Mouse (Mus musculus): ENCODE results near the gene Gdpd1. TPM values are rescaled to one million over a fixed set of nuclear protein-coding genes. Genes with fewer than 3 reads are reported as not detected.
"Not testable (repeated sequence)": the region's sequence is repeated elsewhere in the genome, so short reads cannot be mapped to it uniquely, and the experiment has no call there.

Gdpd1 gene
- total RNA-seq, 1 experiment from 2014 or later: 2.7 TPM

DNA sequence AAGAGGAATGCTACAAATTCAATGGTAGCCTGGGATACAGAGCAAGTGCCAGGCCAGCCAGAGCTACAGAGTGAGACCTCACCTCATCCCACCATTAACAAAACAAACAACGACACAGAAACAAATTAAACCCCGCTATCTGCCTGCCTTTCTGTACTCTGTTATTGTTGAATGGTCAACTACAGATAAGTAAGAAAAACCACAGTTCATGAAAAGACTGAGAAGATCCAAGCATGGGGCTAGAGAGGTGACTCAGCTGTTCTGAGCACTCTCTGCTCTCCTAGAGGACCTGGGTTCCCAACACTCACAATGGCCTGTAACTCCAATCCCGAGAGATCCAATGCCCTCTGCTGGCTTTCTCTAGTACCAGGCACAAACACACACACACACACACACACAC, 45.6 kb downstream of the Gdpd1 start:
- peak; percentile 45; the same call in 1 of the 2 replicates for ATAC-seq (replicated peaks; ENCODE audit: low read depth, poor library complexity, severe bottlenecking)

DNA sequence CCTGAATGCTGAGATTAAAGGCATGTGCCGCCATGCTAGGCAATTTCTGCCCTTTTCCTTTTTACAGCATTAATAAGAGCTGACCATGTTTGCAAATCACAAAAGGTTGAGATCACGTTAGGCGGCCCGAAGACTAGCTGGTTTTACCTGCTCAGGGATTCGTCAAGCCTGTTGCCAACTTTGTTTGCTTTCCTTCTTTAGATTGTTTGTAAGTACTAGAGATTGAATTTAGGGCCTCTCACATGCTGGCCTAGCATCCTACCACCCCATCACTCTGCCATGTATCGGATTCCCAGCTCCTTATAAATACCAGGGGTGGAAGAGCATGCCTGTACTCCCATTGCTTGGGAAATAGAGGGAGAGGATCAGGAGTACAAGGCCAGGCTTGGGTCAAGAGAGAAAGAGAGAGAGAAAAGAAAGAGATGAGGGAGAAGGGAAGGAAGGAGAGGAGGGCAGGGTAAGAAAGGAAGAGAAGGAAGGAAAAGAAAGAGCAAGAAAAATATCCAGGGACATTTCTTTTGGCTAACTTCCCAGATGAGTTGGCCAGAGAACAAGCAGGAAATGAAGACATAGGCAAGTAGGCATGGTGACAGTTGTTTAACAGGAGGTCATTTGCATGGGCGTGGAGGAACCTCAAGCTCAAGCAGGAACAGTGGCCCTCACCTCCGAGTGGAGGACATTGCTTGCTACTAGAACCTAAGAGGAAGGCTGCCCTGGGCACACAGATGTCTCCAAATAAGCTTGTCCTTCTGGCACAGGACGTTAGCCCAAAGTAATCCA, 47.6 kb downstream of the Gdpd1 start:
- peak; percentile 42; the same call in 1 of the 2 replicates for ATAC-seq (replicated peaks; ENCODE audit: low read depth, poor library complexity, severe bottlenecking)

DNA sequence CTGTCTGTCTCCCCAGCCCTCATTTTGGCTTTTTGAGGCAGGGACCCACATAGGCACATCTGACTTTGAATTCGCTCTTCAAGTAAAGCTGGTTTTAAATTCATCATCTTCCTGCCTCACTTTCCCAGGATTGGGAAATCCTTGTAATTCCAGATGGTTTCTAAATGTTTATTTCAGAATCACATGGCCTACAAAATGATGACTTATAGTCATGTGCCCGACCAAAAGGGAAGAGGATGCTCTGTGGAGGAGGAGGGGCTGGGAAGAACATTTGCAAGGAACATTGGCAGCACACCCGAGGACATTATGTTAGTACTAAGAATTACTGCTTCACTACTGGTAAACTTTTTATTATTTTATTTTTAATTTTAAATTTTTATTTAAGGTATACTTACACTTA, 48.5 kb downstream of the Gdpd1 start:
- ATAC-seq (replicated peaks; ENCODE audit: low read depth, poor library complexity, severe bottlenecking): no peak

DNA sequence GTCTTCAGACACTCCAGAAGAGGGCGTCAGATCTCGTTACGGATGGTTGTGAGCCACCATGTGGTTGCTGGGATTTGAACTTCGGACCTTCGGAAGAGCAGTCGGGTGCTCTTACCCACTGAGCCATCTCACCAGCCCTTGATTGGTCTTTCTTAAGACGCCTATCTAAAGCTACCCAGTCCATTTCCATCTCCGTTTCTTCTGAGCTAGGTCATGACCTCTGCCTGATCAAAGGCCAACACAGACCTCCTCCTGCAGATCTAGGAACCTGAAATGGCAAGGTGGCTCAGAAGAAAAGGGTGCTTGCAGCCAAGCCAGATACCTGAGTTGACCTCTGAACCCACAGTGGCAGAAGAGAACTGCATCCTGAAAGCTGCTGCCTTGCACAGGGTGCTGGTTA, 50.6 kb downstream of the Gdpd1 start:
- not testable (repeated sequence) for ATAC-seq (replicated peaks; ENCODE audit: low read depth, poor library complexity, severe bottlenecking)

DNA sequence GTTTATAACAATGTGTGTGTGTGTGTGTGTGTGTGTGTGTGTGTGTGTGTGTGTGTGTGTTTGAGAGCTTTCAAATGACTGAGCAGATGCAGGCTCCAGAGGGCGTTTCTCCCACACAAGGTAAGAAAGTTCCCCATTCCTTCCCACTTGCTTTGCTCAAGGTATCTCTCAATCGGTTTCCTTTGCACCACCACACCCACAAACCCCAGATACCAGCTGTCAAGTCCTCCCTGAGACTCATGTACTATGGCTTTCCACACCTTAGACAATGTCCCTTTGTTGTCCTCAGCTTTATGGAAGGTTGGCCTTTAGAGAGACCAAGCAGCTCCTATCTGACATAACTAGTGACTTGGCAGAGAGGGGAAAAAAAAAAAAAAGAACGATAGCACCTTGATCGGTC, 51.1 kb downstream of the Gdpd1 start:
- no peak for ATAC-seq (replicated peaks; ENCODE audit: low read depth, poor library complexity, severe bottlenecking)

DNA sequence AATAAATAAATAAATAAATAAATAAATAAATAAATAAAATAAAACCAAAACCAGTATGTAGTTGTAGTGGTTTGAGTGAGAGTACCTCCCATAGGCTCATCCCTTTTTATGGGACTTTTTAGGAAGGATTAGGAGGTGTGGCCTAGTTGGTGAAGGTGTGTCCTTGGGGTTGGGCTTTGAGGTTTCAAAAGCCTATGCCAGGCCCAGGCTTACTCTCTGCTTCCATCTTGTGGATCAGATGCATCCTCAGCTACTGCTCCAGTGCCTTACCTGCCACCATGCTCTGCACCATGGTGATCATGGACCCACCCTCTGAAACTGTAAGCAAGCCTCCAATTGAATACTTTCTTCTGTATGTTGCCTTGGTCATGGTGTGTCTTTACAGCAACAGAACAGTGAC, 52.3 kb downstream of the Gdpd1 start:
- ATAC-seq (replicated peaks; ENCODE audit: low read depth, poor library complexity, severe bottlenecking): no peak

DNA sequence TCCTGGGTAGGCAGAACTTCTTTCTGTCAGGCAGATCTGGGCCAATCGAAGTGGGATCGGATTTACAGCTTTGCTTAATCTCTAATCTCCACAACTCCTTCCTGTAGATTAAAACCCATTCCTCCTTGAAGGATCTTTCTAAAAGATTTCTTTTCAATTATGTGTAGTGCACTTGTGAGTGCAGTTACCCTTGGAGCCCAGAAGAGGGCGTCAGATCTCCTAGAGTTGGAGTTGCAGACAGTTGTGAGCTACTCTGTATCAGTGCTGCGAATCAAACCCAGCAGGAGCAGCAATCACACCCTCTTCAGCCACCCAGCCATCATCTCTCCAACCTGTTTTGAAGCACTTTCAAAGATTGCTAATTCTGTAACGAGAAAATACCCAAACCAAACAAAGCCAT, 53.4 kb downstream of the Gdpd1 start:
- no peak for ATAC-seq (replicated peaks; ENCODE audit: low read depth, poor library complexity, severe bottlenecking)

DNA sequence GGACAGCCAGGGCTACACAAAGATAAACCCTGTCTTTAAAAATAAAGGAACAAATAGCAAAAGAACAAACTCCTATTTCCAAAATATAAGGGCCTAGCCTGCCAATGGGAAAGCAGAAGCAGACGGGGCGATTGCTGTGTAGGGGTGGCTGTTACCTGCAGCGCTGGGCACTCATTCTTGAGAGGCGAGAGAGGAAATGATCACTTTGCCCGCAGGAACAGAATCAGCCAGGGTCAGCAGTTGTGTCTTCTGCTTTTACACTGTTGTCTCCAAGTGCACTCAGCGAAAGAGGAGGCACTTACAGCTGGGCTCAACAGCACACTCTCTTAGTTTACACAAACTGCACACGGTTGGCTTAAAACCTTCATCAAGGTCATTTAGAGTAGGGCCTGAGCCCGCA, 54.4 kb downstream of the Gdpd1 start:
- ATAC-seq (replicated peaks; ENCODE audit: low read depth, poor library complexity, severe bottlenecking): no peak

DNA sequence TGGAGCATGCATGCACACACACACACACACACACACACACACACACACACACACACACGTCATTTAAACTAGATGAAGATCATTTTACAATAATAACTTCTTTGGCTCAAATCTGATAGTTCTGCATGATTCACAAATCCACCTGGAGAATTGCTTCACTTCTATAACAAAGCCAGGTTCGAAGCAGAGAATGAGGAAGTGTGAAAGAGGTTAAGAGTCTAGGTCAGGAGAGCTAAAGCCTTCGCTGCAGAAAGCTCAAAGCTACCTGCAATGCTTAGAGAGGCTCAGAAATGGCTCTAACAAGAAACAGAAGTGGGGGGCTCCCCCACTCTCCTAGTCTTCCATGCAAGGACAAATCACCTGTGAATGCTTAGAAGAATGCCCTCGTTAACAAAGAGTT, 55.8 kb downstream of the Gdpd1 start:
- ATAC-seq (replicated peaks; ENCODE audit: low read depth, poor library complexity, severe bottlenecking): no peak

DNA sequence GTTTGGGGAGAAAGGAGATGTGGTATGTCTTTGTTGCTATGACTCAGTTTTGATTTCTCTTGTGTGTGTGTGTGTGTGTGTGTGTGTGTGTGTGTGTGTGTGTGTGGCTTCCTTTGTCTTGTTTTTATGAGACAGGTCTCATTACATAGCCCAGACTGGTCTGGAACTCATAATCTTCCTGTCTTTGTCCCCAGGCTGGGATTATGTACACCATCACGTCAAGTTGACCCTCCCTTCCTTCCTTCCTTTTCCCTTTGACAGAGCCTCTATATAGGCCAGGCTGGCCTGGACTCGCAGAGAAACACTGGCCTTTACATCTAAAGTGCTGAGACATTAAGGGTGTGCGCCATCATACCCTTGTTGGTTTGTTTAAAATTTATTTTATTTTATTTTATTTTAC, 58.2 kb downstream of the Gdpd1 start:
- no peak for ATAC-seq (replicated peaks; ENCODE audit: low read depth, poor library complexity, severe bottlenecking)

DNA sequence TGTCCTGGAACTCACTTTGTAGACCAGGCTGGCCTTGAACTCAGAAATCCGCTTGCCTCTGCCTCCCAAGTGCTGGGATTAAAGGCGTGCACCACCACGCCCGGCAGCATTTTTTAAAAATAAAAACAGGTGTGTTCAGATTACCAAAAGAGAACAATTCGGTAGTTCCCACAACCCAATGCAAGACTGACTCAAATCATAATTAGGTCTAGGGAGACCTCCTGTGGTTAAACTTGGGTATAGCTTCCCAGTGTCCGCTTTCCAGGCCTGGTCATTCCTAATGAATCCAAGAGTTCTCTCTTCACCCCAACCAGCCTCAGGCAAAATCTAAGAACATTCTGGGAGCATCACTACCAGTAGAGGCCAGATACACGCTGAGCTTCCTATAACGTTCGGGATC, 63.4 kb downstream of the Gdpd1 start:
- peak; percentile 77 for ATAC-seq (replicated peaks; ENCODE audit: low read depth, poor library complexity, severe bottlenecking)

DNA sequence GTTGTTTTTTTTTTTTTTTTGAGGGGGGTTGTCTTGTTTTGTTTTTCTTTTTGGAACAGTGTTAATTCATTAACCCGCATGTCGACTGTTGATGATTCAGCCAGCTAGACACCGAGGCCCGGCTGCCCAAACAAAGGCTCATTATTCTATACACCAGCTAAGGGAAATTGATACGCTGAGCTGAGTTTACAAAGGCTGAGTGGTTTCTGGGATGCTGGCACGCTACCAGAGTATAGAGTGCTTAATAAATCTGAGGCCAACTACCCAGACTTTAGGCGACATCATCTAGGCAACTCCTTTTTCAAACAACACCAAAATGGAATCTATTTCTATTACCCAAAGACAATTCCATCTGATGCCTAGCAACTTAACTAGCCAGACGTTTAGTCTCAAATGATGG, 66.5 kb downstream of the Gdpd1 start:
- no peak for ATAC-seq (replicated peaks; ENCODE audit: low read depth, poor library complexity, severe bottlenecking)

DNA sequence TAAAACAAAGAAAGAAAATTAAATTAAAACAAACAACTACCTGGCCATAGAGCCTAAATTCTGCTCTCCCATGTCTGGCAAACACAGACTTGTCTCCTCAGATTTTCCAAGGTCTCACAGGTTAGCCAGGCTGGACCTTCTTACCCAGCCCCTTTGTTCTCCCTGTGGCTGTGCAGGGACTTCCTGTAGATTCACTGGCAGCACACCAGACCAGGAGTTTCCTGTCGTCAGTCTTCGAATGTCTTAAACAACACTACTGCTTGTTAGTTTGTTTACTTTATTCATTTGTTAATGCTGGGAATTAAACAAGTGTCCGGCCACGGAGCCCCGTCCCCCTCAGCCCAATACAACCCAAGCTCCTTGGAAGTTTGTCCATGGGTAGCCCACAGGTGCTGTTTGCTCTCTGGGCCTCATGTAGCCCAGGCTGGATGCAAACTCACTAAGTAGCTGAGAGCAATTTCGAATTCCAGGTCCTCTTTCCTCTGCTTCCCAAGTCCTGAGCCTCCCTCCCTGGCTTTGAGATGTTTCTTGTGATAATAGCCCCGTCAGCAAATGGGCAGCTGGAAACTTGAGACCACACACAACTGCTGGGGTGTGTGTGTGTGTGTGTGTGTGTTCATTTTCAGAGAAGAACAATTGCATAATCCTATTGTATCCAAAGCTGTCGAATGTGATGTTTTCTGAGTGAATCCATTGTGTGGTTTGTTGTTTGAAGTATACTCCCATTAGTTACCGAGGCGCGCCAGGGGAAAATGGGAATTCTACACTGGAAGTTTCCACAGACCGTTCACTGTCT, 68.7 kb downstream of the Gdpd1 start:
- ATAC-seq (replicated peaks; ENCODE audit: low read depth, poor library complexity, severe bottlenecking): 0 out of 2 replicates have a peak, but pooled peaks have one; percentile 36

DNA sequence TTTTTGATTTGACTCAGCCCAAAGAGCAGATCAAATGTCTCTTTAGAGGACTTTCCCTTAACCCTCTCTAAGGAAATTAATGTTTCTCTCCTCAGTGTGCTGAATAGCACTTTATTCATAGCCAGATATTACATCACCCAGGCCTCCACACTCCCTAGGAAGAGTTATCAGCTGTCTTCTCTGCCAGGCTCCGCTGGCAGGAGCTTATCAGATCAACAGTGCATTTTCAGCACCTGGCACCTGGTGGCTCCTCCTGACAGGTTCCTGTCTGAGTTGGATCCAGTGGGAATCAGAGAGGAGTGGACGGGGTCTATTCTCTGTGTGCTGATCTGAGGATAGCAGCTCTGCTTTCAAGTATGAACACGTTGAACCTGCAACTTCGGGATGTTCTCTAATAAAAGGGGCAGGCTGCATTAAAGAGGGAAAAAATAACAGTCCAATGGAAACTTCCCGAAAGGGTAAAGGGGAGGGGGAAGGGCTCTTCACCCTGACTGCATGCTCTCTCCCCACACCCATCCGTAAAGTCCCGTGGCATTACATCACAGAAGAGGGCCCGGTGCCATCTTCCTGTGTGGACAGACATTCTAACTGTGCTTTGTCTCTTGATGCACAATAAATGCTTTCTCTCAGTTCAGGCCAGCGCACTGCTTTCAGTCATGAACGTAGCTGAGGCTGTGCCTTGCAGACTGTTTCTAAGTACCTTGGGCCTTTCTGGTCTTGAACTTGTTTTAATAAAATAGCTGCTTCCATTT, 71.6 kb downstream of the Gdpd1 start:
- no peak for ATAC-seq (replicated peaks; ENCODE audit: low read depth, poor library complexity, severe bottlenecking)

DNA sequence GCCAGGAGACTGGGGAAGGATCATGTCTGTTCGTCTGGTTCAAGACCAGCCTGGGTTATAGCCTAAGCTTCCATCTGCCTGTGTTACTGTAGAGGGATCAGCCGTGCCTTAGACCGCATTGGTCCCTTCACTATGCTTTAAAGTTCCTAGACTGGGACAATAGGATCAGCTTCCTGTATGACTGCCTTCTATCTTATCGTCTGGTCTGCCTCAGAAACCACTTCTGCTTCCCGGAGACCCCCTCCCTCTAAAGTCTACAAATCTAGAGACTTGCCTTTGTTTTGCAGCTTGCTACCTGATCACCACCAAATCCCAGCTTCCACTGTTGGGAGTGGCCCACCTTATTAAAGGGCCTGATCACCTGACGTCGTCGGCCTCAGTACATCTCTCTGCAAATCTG, 72.6 kb downstream of the Gdpd1 start:
- ATAC-seq (replicated peaks; ENCODE audit: low read depth, poor library complexity, severe bottlenecking): no peak

DNA sequence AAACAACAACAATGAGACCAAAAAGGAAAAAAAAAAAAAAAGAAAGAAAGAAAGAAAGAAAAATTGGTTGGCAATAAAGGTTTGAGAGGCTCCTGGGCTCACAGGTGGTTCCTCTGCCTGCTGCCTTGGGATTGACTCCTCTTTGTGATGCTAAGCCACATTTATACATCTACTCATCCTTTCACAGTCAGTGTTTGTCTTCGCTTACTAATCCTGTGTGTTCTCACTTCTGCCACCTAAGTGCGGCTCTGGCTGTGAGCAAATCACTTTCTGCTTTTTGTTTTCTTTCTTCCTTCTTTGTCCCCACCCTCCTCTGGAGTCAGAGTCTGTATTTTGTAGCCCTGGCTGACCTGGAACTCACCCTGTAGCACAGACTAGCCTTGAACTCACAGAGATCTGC, 77.6 kb downstream of the Gdpd1 start:
- no peak for ATAC-seq (replicated peaks; ENCODE audit: low read depth, poor library complexity, severe bottlenecking)

DNA sequence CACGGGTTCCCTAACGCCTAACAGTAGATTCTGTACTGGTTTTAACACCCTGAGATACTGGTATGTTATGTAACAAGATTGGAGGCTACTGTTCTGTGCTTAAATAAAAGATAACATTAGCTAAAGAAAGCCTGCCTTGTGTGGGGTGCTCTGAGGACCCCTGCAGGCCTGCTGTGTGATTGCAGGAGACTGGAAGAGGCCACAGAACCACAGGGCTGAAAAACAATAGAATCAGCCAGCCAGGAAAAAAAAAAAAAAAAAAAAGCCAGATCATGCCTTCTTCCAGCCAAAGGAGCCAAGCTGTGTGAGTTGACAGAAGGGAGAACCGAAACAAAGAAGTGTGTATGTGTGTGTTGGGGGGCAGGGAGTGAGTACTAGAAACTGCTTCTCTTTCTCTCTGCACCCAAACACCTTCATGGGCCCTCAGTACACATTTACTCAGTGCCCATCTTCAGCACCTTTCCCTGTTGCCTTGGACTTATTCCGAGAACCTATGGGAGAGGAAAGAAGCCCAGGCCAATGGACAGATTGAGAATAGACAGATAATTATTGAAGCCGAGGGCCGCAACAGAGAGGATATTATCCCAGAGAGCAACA, 78.1 kb downstream of the Gdpd1 start:
- ATAC-seq (replicated peaks; ENCODE audit: low read depth, poor library complexity, severe bottlenecking): peak; percentile 78

DNA sequence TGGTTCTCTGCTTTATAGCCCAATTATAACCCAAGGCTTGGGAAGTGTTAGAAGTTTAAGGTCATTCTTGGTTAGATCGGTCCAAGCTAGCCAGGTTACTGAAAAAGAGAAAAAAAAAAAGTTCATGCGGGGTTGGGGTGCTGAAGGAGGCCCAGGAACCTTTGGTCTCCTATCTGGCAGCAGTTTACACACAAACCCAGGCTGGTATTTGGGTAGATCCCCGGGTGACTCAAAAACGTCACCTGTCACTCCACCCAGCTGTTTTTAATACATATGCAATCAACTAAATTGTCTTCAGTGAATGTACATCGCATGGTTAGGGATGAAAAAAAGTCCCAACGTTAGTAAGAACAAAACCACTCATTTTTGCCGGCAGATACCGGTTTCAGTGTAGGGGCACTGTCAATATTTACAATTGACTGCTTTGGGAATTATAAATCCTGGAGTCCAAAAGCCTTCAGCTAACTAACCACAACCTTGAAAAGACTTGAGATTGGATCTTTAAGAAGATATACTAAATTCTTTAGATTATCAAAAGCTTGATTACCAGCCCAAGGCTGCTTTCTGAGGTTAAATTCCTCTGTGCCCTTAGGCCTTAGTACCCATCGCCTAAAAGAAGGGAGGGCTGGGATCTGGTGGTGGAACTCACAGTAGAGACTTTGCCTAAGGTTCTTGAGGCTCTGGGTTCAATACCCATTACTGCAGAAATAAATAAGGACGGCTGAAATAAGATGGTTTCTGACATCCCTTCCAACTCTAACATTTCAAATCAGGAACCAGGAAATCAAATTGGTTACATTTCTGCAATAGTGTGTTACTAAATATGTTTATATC, 78.9 kb downstream of the Gdpd1 start:
- ATAC-seq (replicated peaks; ENCODE audit: low read depth, poor library complexity, severe bottlenecking): no peak

DNA sequence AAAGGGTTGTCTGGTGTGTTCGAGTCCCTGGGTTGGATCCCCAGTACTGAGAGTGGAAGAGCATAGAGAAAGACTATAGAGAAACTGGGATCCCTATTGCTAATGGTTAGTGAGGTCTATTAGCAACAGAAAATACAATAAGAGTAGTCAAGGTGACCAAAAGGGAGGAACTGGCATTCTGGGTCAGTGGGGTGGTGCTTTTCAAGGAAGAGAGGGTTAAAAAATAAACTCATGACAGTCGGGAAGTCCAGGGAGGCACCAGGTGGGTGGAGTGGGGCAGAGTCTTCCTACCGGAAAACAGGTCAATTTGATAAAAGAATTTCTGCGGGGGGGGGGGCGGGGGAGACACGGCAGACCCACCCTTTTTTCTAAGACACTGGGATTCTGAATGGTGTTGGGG, 79.5 kb downstream of the Gdpd1 start:
- no peak for ATAC-seq (replicated peaks; ENCODE audit: low read depth, poor library complexity, severe bottlenecking)

All from common myeloid progenitor, adult 5-6 weeks (primary cell).